Mouse (Mus musculus) kidney, postnatal 36 days (tissue): Measurements from ENCODE around the gene Slc35d3.

Source experiments
- DNase-seq, 2 experiments: peaks; one replicate each; pipeline ENCODE4 v3.0.0; 2021 to 2022; ENCODE audit warnings: mixed read lengths in 2 of 2

Slc35d3 gene

DNA sequence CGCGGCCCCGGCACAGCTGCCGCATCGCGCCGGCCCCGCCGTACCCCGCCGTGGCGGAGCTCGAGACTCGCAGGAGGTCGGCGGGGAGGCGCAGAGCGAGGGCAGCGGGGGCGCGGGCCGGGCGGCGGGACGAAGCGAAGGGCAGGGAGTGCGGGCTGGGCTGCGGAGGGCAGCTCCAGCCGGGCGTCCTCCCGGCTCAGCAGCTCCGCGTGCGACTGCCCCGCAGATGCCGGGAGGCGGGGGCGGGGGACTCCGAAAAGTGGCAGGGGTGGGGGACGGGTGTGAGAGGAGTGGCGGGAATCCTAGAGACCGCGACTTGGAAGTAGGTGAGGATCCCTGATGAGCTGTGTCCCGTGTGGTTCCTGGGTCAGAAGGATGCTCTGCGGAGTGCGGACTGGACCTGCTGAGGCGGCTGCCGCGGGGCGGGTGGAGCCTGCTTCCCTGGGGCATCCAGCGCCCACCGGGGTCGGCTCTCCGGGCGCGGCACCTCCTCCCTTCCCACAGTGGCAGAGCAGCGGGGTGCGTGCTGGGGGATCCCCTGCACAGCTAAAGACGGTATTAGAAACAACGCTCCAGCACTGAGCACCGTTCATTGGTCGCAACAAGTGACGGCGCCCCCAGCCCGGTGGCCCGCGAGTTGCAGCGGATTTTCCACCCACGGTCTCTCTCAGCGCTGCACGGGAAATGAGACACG is at the start of gene Slc35d3:
Gene Slc35d3, minus strand, starts transcription at position 462 of the 694 bp plus-strand sequence.
- peak in 1 of 2 experiments; percentile 23 for DNase-seq

DNA sequence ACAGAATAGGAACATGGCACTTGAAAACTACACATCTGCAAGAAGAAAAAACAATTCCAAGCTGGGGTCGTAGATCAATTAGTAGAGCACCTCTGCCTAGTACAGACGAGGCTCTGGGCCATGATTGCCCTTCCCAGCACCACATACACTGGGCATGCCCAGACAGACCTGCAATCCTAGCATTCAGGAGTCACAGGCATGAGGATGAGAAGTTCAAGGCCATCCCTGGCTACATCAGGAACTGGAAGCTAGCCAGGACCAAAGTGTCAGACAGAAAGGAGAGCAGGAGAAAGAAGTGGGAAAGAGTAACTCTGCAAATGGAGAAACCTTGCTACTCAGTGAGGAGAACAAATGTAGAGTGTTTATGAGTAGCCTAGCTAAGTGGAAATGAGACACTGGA is 48.9 kb upstream of the Slc35d3 start:
- no peak for DNase-seq

DNA sequence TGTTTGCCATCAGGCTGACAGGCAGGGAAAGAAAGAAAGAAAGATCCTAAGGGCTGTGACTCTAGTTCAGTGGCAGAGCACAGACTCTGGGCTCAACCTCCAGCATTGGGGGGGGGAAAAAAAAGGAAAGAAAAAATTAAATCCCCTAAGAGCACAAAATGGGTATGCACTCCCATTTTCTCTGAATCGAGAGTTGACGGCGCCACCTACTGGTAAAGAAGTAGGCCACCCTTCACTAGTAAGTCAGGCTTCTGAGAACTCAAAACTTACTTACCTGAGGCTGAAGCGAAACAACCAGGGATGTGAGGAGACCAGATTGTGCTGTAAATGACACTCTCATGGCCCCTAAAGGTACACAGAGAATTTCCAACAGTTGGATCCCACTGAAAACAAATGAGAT is 42.7 kb upstream of the Slc35d3 start:
- DNase-seq = peak; percentile 29 to 60

DNA sequence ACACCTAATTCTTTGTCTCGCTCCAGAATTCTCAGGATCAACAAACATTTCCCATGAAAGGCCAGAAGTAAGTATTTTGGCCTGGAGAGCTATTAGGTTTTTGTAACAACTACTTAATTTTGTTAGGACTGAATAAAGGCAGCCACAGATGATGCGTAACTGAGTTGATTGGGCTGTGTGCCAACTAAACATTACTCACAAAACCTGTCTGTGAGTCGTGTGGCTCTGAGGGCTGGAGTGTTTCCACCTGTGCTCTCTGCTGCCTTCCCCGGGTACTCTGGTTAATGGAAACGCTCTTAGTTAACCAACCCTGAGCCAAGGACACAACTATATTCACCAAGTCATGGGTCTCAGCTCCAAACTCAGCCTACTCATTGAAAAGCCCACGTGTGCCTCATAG is 41.9 kb upstream of the Slc35d3 start:
- peak; percentile 17 to 30 for DNase-seq

DNA sequence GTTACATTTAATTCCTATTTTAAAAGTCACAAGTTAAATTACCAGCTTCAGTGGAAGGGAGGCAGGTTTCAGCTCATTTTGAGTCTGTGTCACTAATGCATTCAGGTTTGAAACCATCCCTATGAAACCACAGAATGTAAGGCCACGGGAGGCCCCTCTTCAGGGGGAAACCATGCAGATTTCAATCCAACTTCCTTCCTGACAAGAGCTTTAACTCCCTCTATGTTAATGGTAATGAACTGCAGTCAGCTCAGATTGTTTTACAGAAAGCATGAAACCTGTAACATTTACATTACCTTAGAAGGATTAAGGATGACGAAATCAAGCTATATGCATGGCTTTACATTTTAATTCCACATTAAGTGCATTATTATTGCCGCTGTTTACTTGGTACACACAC is 40.4 kb upstream of the Slc35d3 start:
- DNase-seq = no peak

DNA sequence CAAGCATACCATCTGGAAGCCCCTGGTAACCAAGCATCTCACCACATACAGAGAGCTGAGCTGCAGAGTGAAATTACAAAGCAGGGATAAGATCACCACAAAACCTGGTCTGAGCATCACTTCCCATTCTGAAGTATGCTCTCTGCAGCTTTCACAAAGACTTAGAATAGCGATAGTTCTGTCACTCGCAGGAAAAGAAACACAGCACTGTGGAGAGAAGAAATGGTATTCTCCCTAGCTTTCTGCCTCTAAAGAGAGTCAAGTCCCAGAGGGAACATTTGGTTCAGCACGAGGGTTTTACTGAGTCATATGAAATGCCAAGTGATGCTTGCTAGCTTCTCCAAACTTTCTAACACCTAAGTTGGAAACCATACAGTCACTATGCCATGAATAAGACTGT is 38.6 kb upstream of the Slc35d3 start:
- no peak for DNase-seq

DNA sequence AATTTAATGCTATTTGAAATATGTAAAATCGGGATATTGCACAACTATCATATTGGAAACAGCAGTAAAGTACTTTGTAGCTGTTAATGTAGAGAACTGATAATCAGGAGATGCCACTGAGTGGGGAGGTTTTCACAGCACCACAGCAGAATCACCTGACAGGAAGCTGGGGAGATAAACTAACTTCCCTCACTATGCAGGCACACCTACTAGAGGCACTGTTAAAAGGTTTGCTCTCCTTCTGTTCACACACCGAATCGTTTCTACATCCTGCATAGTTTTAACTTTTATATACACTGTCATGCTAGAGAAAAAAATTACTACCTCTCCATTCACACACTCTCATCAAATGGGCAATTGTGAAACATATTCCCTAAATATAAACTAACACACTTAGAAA is 35.0 kb upstream of the Slc35d3 start:
- no peak for DNase-seq

DNA sequence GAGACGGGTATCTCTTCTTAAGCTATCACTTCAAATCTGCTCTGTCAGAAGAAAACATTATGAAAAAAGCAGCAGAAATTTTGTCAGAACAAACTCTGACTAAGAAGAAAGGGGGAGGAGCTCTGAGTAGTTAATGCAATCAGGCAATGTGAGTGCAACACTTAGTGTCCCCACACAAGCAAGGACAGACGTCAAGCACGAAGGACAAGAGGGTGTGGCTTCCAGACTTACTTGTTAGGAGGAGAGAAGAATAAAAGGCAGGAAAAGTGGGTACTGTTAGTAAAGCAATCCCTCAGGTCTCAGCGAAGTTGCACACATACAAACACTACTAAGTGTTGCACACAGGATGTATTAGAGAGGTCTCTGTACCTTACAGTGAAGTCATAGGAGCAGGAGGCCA is 33.1 kb upstream of the Slc35d3 start:
- DNase-seq = no peak

DNA sequence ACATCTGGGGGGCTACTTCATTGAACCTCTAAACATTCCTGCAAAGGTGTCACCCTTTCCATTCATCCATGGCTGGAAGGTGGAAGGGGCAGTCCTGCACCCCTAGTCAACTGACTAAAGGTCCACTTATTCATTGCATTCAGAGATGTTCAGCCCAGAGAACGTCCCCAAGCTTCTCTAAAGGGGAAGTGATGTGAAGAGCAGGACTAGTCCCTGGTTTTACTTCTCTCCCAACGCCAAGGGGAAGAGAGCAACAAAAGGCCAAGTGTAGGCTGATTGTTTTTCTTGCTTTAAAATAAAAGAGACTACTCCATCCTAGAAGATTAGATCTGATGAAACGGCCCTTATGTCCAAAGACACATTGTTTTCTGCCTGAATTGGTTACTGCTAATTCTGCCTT is 29.2 kb upstream of the Slc35d3 start:
- no peak for DNase-seq

DNA sequence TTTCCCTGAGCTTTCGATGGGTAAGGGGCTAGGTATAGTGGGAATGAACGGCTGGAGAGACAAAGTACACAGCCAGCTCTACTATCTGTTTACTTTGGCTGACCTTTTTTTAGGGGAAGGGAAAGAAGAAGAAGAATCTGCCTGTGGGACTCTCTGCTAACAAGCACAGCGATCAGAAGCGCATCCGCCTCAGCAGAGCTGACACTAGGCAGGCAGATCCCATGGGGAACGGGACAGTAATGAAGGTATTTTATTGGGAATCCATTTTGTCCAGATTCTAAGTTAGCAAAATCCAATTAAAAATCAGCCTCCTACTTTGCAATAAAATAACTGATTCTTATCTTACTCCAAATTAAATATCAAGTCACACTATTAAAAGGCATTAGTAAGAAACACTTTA is 27.9 kb upstream of the Slc35d3 start:
- DNase-seq = no peak

DNA sequence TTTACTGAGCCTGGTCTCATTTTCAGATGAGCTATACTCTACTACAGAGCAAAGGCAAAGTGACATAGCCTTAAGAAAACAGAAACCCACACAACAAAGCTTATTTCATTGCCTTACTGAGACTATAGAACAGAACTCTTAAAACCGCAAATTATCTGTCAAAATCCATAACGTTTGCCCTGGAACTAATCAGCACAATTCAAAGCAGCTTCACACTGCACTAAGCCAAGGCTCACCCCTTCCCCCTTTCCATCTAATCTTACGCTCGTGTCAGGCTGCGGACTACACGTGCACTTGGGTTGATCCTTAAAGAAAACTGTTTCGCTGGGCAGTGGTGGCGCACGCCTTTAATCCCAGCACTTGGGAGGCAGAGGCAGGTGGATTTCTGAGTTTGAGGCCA is 26.4 kb upstream of the Slc35d3 start:
- no peak for DNase-seq

DNA sequence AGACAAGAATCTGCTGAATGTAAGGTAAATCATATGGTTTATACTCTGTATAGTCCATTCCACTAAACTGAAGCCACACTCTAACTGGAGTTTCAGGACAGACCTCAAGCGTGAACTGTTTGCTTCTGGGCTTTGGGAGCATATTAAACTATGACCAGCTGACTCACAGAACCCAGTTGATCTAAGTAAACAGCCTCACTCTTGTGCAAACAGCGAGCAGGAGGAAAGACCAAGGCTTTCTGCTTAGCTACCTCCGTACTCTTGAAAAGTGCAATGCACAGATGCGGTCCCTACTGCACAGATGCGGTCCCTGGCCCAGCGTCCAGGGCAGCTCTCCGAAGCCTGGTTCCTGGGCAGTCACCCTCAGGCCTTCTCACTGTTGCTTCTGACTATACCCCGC is 26.0 kb upstream of the Slc35d3 start:
- DNase-seq = no peak

DNA sequence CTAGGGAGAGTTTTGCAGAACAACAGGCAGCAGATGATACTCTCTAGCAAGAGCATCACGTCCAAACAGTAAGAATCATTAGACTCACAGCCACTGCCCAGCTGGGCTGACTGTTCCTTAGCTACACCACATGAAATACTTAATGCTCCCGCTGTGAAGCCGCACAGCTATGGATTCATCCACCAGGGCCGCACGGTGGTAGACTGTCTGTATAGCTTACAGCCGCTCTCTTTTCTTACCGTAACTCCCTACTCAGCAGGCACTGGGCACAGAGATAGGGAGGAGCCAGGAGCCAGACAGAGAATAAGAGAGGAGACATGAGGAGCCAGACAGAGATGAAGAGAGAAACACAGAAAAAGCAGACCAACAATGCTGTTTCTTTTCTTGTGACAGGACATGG is 25.4 kb upstream of the Slc35d3 start:
- no peak for DNase-seq

DNA sequence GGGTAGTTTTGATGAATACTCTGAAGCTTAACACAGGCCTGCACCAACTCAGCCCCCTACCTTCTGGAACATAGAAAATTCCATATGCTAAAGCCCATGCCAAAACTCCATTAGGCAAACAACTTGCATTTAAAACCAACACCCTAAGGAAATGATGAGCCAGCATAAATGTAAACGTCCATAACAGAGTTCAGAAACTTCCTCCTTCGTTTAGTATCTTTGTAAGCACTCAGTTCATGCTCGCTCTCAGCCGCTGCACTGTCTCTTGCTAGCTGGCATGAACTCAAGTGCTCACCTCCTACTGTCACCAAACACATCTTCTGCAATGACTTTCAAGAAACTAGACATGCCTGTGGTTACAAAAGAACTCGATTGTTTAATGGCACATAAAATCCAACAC is 24.1 kb upstream of the Slc35d3 start:
- no peak for DNase-seq

DNA sequence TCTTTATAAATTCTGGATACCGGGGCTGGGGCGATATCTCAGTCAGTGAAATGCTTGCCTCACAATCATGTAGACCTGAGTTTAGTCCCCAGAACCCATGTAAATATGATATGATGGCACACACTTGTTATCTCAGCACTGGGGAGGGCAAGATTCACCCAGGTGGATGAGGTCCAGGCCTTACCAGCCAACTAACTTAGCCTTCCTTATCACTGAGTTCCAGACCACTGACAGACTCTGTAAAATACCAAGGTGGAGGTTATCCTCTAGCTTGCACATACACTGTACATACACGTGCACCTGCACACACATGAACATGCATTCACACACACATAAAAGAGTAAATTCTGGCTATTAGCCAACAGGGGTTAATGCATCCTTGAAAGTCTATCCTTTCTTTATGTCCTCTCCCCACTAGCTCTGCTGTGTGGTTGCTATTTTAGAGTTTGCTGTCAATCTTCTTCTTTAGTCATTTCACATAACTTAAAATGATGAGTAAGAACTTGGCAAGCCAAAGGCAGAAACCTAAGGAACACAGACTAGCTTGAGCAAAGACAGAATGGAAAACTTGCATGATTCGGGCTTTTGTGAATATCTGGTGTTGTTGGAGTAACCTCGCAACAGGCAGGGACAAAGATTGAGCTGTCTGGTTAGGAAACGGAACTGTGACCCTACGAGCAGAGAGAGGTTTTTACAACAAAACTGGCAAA is 4.5 kb upstream of the Slc35d3 start:
- no peak for DNase-seq

DNA sequence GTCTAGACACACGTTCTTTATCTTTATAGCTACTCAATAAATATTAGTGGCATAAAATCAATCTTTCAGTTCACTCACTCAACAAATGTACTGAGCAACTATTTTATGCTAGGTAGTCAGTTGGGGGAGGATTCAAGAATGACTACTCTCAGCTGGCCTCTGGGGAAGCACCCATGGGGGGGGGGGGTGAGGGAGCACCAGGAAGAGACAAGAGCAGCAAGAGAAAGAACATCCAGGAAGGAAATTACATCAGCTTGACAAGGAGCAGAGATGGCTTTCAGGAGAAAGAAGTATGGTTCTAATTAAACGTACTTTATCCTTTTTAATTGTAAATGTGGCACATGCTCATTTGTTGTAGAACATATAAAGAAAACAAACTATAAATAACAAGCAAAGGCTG is 2.4 kb upstream of the Slc35d3 start:
- no peak for DNase-seq

DNA sequence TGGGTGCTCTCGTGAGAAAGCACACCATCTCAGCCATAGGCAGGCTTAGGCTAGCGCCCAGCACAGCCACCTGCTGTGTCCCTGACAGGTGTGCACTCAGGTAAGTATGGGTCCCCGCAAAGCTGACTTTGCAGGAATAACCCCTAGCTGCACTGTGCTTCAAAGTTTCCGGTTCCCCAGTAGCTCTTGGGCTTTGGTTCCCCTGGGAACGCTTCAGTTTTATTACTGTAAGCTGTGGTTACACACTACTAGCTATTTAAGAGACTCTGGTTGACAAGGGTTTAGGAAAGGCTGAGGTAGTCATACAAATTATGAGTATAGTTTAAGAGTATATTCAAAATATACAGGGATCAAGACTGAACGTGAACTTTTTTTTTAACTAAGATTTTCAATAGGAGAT is 1.5 kb upstream of the Slc35d3 start:
- DNase-seq = no peak

DNA sequence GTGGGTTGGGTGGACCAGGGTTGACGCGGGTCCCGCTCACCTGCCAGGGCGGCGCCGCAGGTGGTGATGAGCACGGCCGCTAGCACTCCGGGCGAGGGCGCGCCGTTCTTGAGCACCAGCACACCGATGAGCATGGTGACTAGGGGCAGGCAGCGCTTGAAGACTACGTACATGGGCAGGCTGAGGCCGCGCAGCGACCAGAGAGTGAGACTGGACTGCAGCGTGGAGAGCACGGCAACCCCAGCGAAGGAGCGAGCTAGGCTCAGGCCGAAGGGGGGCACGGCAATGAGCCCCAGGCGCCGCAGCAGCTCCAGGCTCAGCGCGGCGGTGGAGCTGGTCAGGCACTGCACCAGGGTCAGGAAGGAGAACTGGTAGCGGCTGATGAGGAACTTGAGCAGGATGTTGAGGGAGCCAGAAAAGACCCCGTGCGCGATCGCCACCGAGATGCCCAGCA is 688 bp downstream of the Slc35d3 start:
- DNase-seq = peak in 1 of 2 experiments; percentile 28

DNA sequence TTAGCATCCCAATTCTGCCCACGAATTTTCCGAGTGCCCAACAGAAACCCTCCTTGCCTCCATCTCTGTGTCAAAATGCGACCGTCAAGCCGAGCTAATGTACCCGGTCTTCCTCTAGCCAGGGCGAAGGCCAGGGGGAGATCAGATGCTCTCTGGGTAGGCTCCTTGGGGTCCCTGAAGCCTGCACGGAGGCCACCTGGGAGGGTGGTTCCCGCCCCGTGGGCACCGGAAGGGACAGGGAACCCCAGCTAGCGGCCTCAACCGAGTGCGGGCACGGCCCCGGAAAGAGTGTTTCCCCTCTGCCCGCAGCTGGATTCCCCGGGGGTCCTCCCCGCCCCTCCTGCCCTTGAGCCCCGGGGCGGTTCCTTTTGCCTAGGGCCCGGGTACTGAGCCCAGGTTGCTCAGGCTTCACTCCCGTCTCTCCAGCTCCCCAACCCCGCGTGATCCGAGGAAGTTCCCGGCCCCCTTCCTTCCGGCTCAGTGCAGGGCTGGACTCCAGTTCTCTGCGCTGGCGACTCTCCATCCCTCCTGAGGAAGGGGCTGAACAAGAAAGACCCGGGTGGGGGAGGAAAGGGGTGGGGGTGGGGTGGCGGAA is 1.4 kb downstream of the Slc35d3 start:
- DNase-seq = no peak

DNA sequence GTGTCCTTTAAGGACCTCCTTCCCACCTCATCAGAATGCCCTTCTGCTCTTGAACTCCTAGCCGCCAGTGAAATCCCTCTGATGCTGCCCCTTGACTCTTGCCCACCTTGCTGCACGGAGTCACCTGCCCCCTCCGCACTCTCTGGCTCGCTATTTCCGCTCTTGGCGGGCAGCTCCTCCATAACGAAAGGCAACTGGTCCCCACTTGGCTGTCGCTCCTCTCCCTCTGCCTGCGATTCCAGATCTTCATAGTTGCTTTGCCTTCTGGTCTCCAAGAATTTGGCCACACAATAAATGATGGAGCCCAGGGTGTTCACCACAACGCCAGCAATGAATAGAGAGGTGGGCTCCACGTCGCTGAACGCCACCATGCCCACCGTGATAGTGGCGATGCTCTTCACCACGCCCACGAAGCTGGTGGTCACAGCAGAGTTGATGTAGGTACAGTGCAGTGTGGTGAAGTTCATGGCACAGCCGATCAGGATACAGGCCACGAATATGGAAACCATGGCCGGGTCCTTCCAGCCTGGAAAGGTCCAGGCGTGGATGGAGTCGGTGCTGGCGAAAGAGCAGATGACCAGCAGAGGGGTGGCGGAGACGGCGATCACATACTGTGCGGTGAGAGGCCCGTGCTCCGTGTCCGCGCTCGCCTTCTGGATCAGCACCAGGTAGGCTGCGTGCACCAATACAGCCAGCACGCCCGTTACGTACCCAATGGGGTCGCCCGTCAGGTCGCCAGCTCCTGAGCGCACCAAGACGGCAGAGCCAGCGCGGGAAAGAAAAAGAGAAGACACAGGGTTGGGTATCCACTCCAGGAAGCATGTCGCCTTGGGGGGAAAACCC is 2.1 kb downstream of the Slc35d3 start:
- no peak for DNase-seq

DNA sequence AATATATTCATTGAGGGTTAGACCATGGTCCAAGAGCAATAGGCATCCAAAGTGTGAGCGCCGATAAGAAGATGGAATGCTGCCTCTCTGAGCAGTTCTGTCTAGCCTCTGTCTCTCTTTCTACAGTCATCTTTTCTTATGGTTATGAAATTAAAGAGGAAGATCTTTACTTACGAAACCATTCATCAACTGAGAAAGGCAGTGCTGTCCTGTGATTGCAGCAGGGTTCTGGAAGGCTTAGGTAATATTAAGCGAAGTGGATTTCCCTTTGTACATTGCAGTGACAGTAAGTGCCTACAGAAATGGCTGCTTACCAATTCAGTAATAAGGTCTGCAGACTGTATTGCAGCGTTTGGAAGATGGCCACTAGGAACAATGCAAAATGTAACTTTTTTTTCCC is 11.4 kb downstream of the Slc35d3 start:
- no peak for DNase-seq

DNA sequence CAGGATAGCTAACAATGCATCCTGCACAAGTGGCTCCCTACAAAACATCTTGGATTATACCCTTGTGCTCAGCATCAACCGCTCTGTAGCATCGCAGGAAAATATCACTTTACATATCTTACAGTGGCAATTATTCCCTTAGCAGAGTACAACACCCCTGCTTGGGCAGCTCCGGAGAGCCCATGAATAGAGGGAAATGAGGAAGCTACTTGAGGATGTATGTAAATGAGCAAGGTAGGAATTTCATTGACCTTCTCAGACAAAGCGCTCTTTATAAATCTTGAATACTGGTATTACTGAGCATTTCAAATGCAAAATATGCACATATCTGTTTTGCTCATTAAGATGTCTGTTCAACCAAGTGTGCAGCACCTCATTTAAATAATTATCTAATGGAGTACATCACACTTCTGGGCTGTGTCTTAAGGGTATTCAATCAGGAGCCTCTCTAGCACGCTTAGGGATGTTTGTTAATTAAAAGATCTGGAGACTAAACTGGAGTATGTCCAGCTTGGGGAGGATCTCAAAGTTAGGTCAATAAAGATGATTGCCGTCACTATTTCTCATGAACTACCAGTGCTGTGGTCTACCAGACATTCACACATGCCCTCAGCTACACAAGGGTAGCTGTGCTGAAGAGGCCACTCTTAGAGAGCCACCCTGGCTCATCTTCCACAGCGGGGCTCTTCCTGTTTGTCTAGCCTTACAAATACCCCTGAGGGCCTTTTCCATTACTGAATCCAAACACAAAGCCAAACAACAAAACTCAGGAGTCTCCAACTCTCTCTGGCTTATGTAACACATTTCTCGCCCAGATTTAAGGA is 15.2 kb downstream of the Slc35d3 start:
- no peak for DNase-seq
